Comparison of ENCODE assay signal across 8 mouse cellular contexts in the genomic region with DNA sequence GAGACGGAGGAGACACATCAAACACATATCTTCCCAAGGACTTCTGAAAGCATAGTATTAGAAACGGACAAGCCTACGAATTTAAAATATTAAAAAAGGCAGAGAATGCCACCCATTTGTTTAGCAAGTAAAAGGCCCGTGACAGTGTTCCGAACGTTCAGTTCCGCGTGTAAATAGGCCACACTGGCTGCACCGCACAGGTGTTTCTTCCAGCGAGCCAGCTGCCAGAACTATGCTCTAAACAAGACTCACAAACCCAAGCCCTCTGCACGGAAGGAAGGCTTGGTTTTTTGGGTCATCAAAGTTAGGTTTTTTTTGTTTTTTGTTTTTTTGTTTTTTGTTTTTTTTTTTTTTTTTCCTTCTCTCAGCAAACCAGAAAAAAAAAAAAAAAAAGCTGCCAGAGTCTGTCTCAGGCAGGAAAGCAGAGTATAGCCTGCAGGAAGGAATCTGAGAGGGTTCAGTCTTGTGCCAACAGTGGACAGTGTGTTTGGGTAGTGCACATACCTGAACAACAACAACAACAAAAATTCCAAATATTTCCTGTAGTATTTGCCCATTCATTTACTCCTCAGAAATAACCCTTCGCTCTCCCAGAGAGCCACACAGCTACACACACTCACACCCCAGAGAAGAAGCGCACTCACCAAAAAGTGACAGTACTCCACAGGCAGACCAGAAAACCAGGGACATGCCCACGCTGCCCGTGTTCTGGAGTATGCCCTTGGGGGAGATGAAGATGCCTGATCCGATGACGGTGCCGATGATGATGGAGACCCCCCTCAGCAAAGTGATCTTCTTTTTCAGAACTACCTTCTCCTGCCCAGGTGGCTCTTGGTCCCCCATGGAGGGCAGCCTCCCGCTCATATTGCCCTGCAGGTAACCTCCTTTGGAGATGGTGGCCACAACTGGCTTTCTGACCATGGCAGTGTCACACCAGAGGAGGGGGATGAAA. TPM values are rescaled to one million over a fixed set of nuclear protein-coding genes. Genes with fewer than 3 reads are reported as not detected.
DNase-seq lines count a peak whose midpoint lies in the region; ATAC-seq and TF ChIP-seq lines count a peak whose summit lies in the region.

No protein-coding gene starts in this region.

- H3K4me2 ChIP-seq in kidney, postnatal 0 days (ENCODE audit: low read length), result peak overlapping the region; percentile 71
- no peak overlapping the region for H3K4me2 ChIP-seq in hindbrain, embryonic 11.5 days (replicated peaks; ENCODE audit: low read depth, low read length)
- peak overlapping the region; percentile 59 for H3K4me2 ChIP-seq in midbrain, embryonic 12.5 days (replicated peaks)

- no peaks in the 10 kb centered on the region for H3K36me3 ChIP-seq in kidney, postnatal 0 days (ENCODE audit: insufficient read depth, low read length)
- H3K36me3 ChIP-seq in hindbrain, embryonic 11.5 days (ENCODE audit: control insufficient read depth, insufficient read depth, low read length), result no peaks in the 10 kb centered on the region
- H3K36me3 ChIP-seq in midbrain, embryonic 12.5 days, result no peaks in the 10 kb centered on the region

- no peak overlapping the region for H3K9ac ChIP-seq in kidney, postnatal 0 days (ENCODE audit: low read depth, low read length)
- H3K9ac ChIP-seq in hindbrain, embryonic 11.5 days (ENCODE audit: low read depth, low read length), result no peak overlapping the region
- H3K9ac ChIP-seq in midbrain, embryonic 12.5 days (replicated peaks), result no peak overlapping the region

- H3K4me3 ChIP-seq in kidney, postnatal 0 days (replicated peaks; ENCODE audit: low read depth, low read length), result peak overlapping the region; percentile 29
- no peak overlapping the region for H3K4me3 ChIP-seq in hindbrain, embryonic 11.5 days (ENCODE audit: low read depth, low read length)
- no peak overlapping the region for H3K4me3 ChIP-seq in midbrain, embryonic 12.5 days

- DNase-seq in kidney, postnatal 0 days (ENCODE audit: low spot score), result no peak
- DNase-seq in kidney, adult 11 months, result no peak
- peak; percentile 2 for DNase-seq in ZHBTc4 (ENCODE audit: low read depth, low spot score)
- no peak for DNase-seq in hindbrain, embryonic 11.5 days (ENCODE audit: low spot score)
- DNase-seq in urinary bladder, adult 18-20 months (ENCODE audit: low spot score in 2 of 2), result no peak
- DNase-seq in frontal cortex, postnatal 25 days (ENCODE audit: low spot score in 2 of 2), result no peak
- no peak for DNase-seq in cerebellum, postnatal 4 days (ENCODE audit: low spot score in 2 of 2)

- H3K4me1 ChIP-seq in kidney, postnatal 0 days (replicated peaks; ENCODE audit: insufficient read depth, low read length), result no peaks in the 10 kb centered on the region
- no peaks in the 10 kb centered on the region; the same call in 1 of the 2 replicates for H3K4me1 ChIP-seq in hindbrain, embryonic 11.5 days (replicated peaks; ENCODE audit: control insufficient read depth, insufficient read depth, low read length)
- H3K4me1 ChIP-seq in midbrain, embryonic 12.5 days, result peaks cover 13% of the 10 kb centered on the region

- no peak overlapping the region for H3K27ac ChIP-seq in kidney, postnatal 0 days
- no peak overlapping the region for H3K27ac ChIP-seq in hindbrain, embryonic 11.5 days (ENCODE audit: low read depth, low read length)
- no peak overlapping the region for H3K27ac ChIP-seq in midbrain, embryonic 12.5 days (replicated peaks)

- TF ChIP-seq CTCF in kidney, postnatal 0 days (IDR thresholded peaks at IDR 0.05; ENCODE audit: low read depth), result no peak

- H3K9me3 ChIP-seq in kidney, postnatal 0 days (replicated peaks; ENCODE audit: low read length), result no peaks in the 10 kb centered on the region
- no peaks in the 10 kb centered on the region for H3K9me3 ChIP-seq in hindbrain, embryonic 11.5 days (ENCODE audit: control insufficient read depth, low read length)
- H3K9me3 ChIP-seq in midbrain, embryonic 12.5 days, result no peaks in the 10 kb centered on the region

- no peaks in the 10 kb centered on the region for H3K27me3 ChIP-seq in kidney, postnatal 0 days (ENCODE audit: insufficient read depth, low read length)
- H3K27me3 ChIP-seq in hindbrain, embryonic 11.5 days (ENCODE audit: control insufficient read depth, insufficient read depth, low read length), result no peaks in the 10 kb centered on the region
- H3K27me3 ChIP-seq in midbrain, embryonic 12.5 days, result no peaks in the 10 kb centered on the region

- 70% methylated on average over 19 of the region's 19 CpGs for WGBS in kidney, postnatal 0 days
- 74% methylated on average over 19 of the region's 19 CpGs for WGBS in hindbrain, embryonic 11.5 days
- WGBS in midbrain, embryonic 12.5 days, result 76% methylated on average over 19 of the region's 19 CpGs

- ATAC-seq in kidney, postnatal 0 days (replicated peaks; ENCODE audit: low FRiP score, low read depth), result no peak
- ATAC-seq in hindbrain, embryonic 11.5 days (ENCODE audit: low FRiP score), result 0 out of 2 replicates have a peak, but pooled peaks have one; percentile 36
- ATAC-seq in midbrain, embryonic 12.5 days (ENCODE audit: low FRiP score, low read depth), result peak; percentile 39; the same call in 1 of the 2 replicates

RNA-seq across cellular contexts. Expression of a gene that starts 0.8 kb away (rescaled TPM):
- 0.20 and 0.24 TPM in 2 replicates for polyA plus RNA-seq in kidney, postnatal 0 days (2015; fragmentation: Nextera tagmentation; extraction: Ambion mirVana)
- 0.26 and 0.86 TPM in 2 replicates for polyA plus RNA-seq in hindbrain, embryonic 11.5 days (2014; fragmentation: Nextera tagmentation; extraction: Ambion mirVana)
- 1.5 and 1.8 TPM in 2 replicates for polyA plus RNA-seq in midbrain, embryonic 12.5 days (2016; fragmentation: Nextera tagmentation; extraction: Ambion mirVana)
